Mouse (Mus musculus) CH12.LX (cell line): Measurements from ENCODE around the gene Ggact. TPM values are rescaled to one million over a fixed set of nuclear protein-coding genes. Genes with fewer than 3 reads are reported as not detected.

Experiments used
- DNase-seq: peaks from one replicate; pipeline ENCODE4 v3.0.0-alpha.2; 2013; ENCODE audit errors: extremely low read depth
- H3K27ac ChIP-seq: 2 replicates; pipeline ENCODE4 v1.5.1; 2012; ENCODE audit warnings: low read depth, mild to moderate bottlenecking, control low read depth, moderate library complexity; ENCODE audit not compliant: insufficient read depth
- H3K27me3 ChIP-seq: replicated peaks from 2 replicates; pipeline ENCODE3; 2012; ENCODE audit warnings: inconsistent platforms
- H3K36me3 ChIP-seq, 2 experiments: replicated peaks in 1 of 2; 2 replicates each; pipeline versions ENCODE3 to v1.6.1; 2012; ENCODE audit warnings: inconsistent platforms in 1 of 2, low read length in 1 of 2, mild to moderate bottlenecking in 1 of 2, mixed read lengths in 1 of 2, moderate library complexity in 1 of 2; ENCODE audit not compliant: control insufficient read depth in 1 of 2, insufficient read depth in 1 of 2
- H3K4me1 ChIP-seq, 2 experiments: 2 replicates each; pipeline ENCODE4 v1.6.1; 2012; ENCODE audit warnings: inconsistent platforms in 1 of 2, moderate library complexity in 1 of 2; ENCODE audit not compliant: insufficient read depth in 2 of 2, control insufficient read depth in 1 of 2
- H3K4me2 ChIP-seq: 2 replicates; pipeline ENCODE4 v1.6.1; 2012; ENCODE audit warnings: low read depth, mild to moderate bottlenecking, control low read depth; ENCODE audit not compliant: poor library complexity, insufficient read depth, severe bottlenecking
- H3K4me3 ChIP-seq, 3 experiments: fragments of 150-350 bp in 1 of 3; sonication (generic) in 1 of 3; replicated peaks in 1 of 3; 2 replicates each; pipeline versions ENCODE3 to v1.5.1; 2011 to 2012; ENCODE audit warnings: low read depth in 2 of 3, low read length in 2 of 3, mild to moderate bottlenecking in 2 of 3, moderate library complexity in 2 of 3, control low read depth in 1 of 3, improper control_type of control experiment in 1 of 3, inconsistent platforms in 1 of 3, mixed read lengths in 1 of 3; ENCODE audit not compliant: poor library complexity in 1 of 3
- H3K79me2 ChIP-seq: replicated peaks from 2 replicates; pipeline ENCODE4 v1.6.1; 2012; ENCODE audit warnings: mild to moderate bottlenecking, moderate library complexity; ENCODE audit not compliant: control insufficient read depth, poor library complexity, insufficient read depth, severe bottlenecking; ENCODE audit errors: extremely low read depth
- H3K9ac ChIP-seq: 2 replicates; pipeline ENCODE4 v1.6.1; 2012; ENCODE audit warnings: low read depth, mild to moderate bottlenecking, control low read depth, moderate library complexity; ENCODE audit not compliant: insufficient read depth
- H3K9me3 ChIP-seq: replicated peaks from 2 replicates; pipeline ENCODE3; 2012; ENCODE audit warnings: low read length, inconsistent platforms, mixed read lengths
- BHLHE40 ChIP-seq: IDR thresholded peaks from 2 replicates; pipeline ENCODE4 v1.6.1; 2011; ENCODE audit warnings: mild to moderate bottlenecking, low read depth, low read length, improper control_type of control experiment
- CTCF ChIP-seq, 2 experiments: IDR thresholded peaks in 1 of 2; conservative IDR thresholded peaks in 1 of 2; 2 replicates each; pipeline ENCODE4 v1.5.1; 2011 to 2012; ENCODE audit warnings: low read depth in 2 of 2, low read length in 2 of 2, improper control_type of control experiment in 1 of 2, inconsistent platforms in 1 of 2, mild to moderate bottlenecking in 1 of 2, moderate library complexity in 1 of 2
- E2F4 ChIP-seq: IDR thresholded peaks from 2 replicates; pipeline ENCODE4 v1.6.1; 2011; ENCODE audit warnings: low read depth, low read length, improper control_type of control experiment; ENCODE audit not compliant: insufficient replicate concordance
- ELF1 ChIP-seq: IDR thresholded peaks from 2 replicates; pipeline ENCODE4 v1.6.1; 2014; ENCODE audit warnings: low read depth, mild to moderate bottlenecking, inconsistent platforms, low read length, improper control_type of control experiment
- EP300 ChIP-seq: IDR thresholded peaks from 2 replicates; pipeline ENCODE4 v1.6.1; 2011; ENCODE audit warnings: low read length, improper control_type of control experiment
- ETS1 ChIP-seq: conservative IDR thresholded peaks from 2 replicates; pipeline ENCODE4 v1.6.1; 2012; ENCODE audit warnings: low read depth, mild to moderate bottlenecking, inconsistent platforms, low read length, improper control_type of control experiment, moderate library complexity
- GABPA ChIP-seq: IDR thresholded peaks from 2 replicates; pipeline ENCODE4 v1.6.1; 2012; ENCODE audit warnings: low read depth, low read length, improper control_type of control experiment, inconsistent platforms; ENCODE audit not compliant: insufficient replicate concordance
- HCFC1 ChIP-seq: IDR thresholded peaks from 2 replicates; pipeline ENCODE4 v1.6.1; 2012; ENCODE audit warnings: low read depth, mild to moderate bottlenecking, inconsistent platforms, low read length, improper control_type of control experiment
- JUN ChIP-seq: IDR thresholded peaks from 2 replicates; pipeline ENCODE4 v1.6.1; 2011; ENCODE audit warnings: low read depth, mild to moderate bottlenecking, low read length, improper control_type of control experiment, moderate library complexity; ENCODE audit not compliant: insufficient read depth
- KAT2A ChIP-seq: IDR thresholded peaks from 2 replicates; pipeline ENCODE4 v1.6.1; 2012; ENCODE audit warnings: low read length, improper control_type of control experiment, inconsistent platforms; ENCODE audit not compliant: insufficient replicate concordance
- MAFK ChIP-seq: IDR thresholded peaks from 2 replicates; pipeline ENCODE4 v1.6.1; 2011; ENCODE audit warnings: low read length, improper control_type of control experiment; ENCODE audit not compliant: insufficient replicate concordance
- MAX ChIP-seq: IDR thresholded peaks from 2 replicates; pipeline ENCODE4 v1.6.1; 2011; ENCODE audit warnings: low read length, improper control_type of control experiment
- MAZ ChIP-seq: IDR thresholded peaks from 2 replicates; pipeline ENCODE4 v1.6.1; 2012; ENCODE audit warnings: low read depth, mild to moderate bottlenecking, inconsistent platforms, low read length, improper control_type of control experiment, moderate library complexity
- MEF2A ChIP-seq: IDR thresholded peaks from 2 replicates; pipeline ENCODE4 v1.6.1; 2014; ENCODE audit warnings: low read depth, mild to moderate bottlenecking, inconsistent platforms, low read length, improper control_type of control experiment, borderline replicate concordance
- MXI1 ChIP-seq: IDR thresholded peaks from 2 replicates; pipeline ENCODE4 v1.6.1; 2011; ENCODE audit warnings: mild to moderate bottlenecking, low read depth, low read length, improper control_type of control experiment
- NELFE ChIP-seq: IDR thresholded peaks from 2 replicates; pipeline ENCODE4 v1.6.1; 2011; ENCODE audit warnings: low read depth, low read length, improper control_type of control experiment
- POLR2AphosphoS2 ChIP-seq: IDR thresholded peaks from 2 replicates; pipeline ENCODE4 v1.6.1; 2011; ENCODE audit warnings: low read depth, low read length, improper control_type of control experiment
- RAD21 ChIP-seq: IDR thresholded peaks from 2 replicates; pipeline ENCODE4 v1.6.1; 2011; ENCODE audit warnings: low read depth, mild to moderate bottlenecking, low read length, improper control_type of control experiment, moderate library complexity
- SMC3 ChIP-seq: IDR thresholded peaks from 2 replicates; pipeline ENCODE4 v1.6.1; 2011; ENCODE audit warnings: low read depth, low read length, improper control_type of control experiment
- TBP ChIP-seq: conservative IDR thresholded peaks from 2 replicates; pipeline ENCODE4 v1.6.1; 2011; ENCODE audit warnings: low read depth, low read length, improper control_type of control experiment
- TCF12 ChIP-seq: IDR thresholded peaks from 2 replicates; pipeline ENCODE4 v1.6.1; 2014; ENCODE audit warnings: low read depth, mild to moderate bottlenecking, inconsistent platforms, low read length, improper control_type of control experiment
- USF1 ChIP-seq: IDR thresholded peaks from 2 replicates; pipeline ENCODE4 v1.6.1; 2014; ENCODE audit warnings: low read depth, mild to moderate bottlenecking, inconsistent platforms, low read length, improper control_type of control experiment
- ZC3H11A ChIP-seq: IDR thresholded peaks from 2 replicates; pipeline ENCODE4 v1.6.1; 2012; ENCODE audit warnings: low read depth, mild to moderate bottlenecking, inconsistent platforms, low read length, improper control_type of control experiment
- dilution Hi-C: fragments of 300-500 bp; cut with MboI; formaldehyde crosslinking; loops from 2 replicates; pipeline ENCODE4 v1.14.3; 2020; ENCODE audit warnings: low sequenced_read_pairs; ENCODE audit not compliant: extremely low pct_unique_long_range_greater_than_20kb, extremely low pct_ligation_motif_present
- in situ Hi-C: fragments of 300-500 bp; cut with MboI; formaldehyde crosslinking; loops from 3 replicates; pipeline ENCODE4 v1.14.3; 2019; ENCODE audit warnings: low sequenced_read_pairs, low pct_ligation_motif_present, low pct_unique_long_range_greater_than_20kb, mixed read lengths
- polyA plus RNA-seq: library from polyadenylated mRNA; unstranded; fragments of >175 nt; gene quantifications from 2 replicates; pipeline ENCODE4 v1.2.1, GENCODE M21; 2012; ENCODE audit warnings: low read depth; ENCODE audit not compliant: insufficient read length
- total RNA-seq, 2 experiments: library from RNA; depleted of rRNA; stranded (reverse); fragments of 300-350 nt in 1 of 2; fragments of >200 nt in 1 of 2; gene quantifications; 2 replicates each; pipeline ENCODE4 v1.2.3; 2012 to 2014

Gene Ggact
- total and polyA plus RNA-seq, 3 experiments: 30.6 to 40.3 (median 31.7) TPM

- TF ChIP-seq EP300 (no peak), CTCF (conservative IDR thresholded peaks at IDR 0.05 in 1 of 2, IDR thresholded peaks at IDR 0.05 in 1 of 2; ENCODE audit: low read depth in 2 of 2, low read length in 2 of 2) (no peak)
These were observed 2.3 kb downstream of the Ggact start (continued) for GRCm38 (mm10) chr14:122911265-122911664.

DNA sequence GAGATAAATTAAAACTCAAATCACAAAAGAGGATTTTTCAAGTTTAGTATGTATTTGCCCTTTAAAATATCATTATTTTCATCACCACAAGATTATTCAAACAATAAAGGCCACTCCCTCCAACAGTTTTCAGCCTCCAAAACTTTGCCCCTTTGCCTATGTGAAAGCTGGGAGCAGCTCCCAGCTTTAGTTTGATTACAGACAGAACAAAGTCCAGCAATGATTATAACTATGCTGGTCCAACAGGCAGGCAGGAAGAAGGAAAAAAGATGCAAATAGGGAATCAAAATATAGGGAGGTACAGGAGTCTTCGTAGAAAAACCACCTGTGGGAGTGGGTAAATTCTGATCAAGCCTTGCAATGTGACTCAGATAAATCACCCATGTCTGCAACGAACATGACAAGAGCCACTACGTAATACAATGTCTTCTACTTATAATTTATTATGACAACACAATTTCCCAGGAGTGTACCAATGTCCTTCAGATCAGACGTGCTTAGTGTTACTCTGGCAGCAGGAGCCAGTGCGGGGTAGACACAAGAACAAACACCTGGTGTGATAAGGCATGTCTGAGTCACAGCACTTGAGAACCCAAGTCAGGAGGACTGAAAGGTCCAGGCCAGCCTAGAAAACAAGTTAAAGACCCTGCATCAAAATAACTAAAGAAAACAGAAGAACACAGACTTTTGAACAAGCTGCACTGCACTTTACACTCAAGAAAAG is 4.0 kb downstream of the Ggact start:
- Histone ChIP-seq H3K27ac (no peak overlapping the region), H3K4me2 (no peak overlapping the region), H3K9me3 (no peaks in the 10 kb centered on the region), H3K79me2 (peaks cover 14% of the 10 kb centered on the region), H3K36me3 (peaks cover 4 to 33% of the 10 kb centered on the region in 2 experiments), H3K4me3 (no peak overlapping the region), H3K9ac (no peak overlapping the region), H3K4me1 (peaks cover 7 to 24% of the 10 kb centered on the region in 2 experiments; a peak in 2 of 4 replicates), H3K27me3 (no peaks in the 10 kb centered on the region)
- DNase-seq: no peak
- TF ChIP-seq ELF1 (no peak), JUN (no peak), MAFK (no peak), RAD21 (no peak), MAX (no peak), USF1 (no peak), MXI1 (no peak), KAT2A (no peak), SMC3 (no peak), GABPA (no peak), TBP (no peak), NELFE (no peak), MEF2A (no peak), HCFC1 (no peak), POLR2AphosphoS2 (no peak), E2F4 (no peak), MAZ (no peak)
- dilution Hi-C loops: no loop called here
- in situ Hi-C loops: no loop called here

DNA sequence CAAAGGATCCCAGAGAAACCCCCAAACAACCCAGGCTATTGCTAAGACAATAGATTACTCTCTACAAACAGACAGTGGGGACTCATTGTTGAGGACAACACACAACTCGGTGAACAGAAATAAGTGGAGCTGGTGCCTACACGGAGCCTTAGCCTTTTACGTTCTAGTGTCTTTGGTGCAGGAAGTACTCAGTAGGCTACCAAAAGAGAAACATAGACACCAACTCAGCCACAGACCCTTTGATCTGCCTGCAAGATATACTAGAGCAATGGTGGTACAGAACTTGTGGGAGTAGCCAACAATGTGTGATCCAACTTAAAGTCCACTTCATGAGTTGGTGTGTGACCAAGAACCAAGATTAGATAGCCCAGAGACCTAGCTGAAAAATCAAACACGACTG is 5.5 kb downstream of the Ggact start:
- Histone ChIP-seq H3K4me2 (no peak overlapping the region), H3K4me3 (no peak overlapping the region), H3K9ac (no peak overlapping the region), H3K36me3 (peaks cover 9 to 45% of the 10 kb centered on the region in 2 experiments), H3K27ac (no peak overlapping the region), H3K9me3 (no peaks in the 10 kb centered on the region), H3K27me3 (no peaks in the 10 kb centered on the region), H3K79me2 (peaks cover 14% of the 10 kb centered on the region), H3K4me1 (peaks cover 7 to 17% of the 10 kb centered on the region in 2 experiments; a peak in 2 of 4 replicates)
- dilution Hi-C loops: no loop called here
- TF ChIP-seq ZC3H11A: no peak
- TF ChIP-seq JUN: no peak
- no peak for TF ChIP-seq TCF12
- no peak for TF ChIP-seq E2F4
- no peak for TF ChIP-seq ETS1
- TF ChIP-seq BHLHE40: no peak
- no peak for TF ChIP-seq POLR2AphosphoS2
- no peak for DNase-seq
- in situ Hi-C loops: no loop called here
